Comparison of ENCODE assay signal across 9 mouse cellular contexts in the genomic region with DNA sequence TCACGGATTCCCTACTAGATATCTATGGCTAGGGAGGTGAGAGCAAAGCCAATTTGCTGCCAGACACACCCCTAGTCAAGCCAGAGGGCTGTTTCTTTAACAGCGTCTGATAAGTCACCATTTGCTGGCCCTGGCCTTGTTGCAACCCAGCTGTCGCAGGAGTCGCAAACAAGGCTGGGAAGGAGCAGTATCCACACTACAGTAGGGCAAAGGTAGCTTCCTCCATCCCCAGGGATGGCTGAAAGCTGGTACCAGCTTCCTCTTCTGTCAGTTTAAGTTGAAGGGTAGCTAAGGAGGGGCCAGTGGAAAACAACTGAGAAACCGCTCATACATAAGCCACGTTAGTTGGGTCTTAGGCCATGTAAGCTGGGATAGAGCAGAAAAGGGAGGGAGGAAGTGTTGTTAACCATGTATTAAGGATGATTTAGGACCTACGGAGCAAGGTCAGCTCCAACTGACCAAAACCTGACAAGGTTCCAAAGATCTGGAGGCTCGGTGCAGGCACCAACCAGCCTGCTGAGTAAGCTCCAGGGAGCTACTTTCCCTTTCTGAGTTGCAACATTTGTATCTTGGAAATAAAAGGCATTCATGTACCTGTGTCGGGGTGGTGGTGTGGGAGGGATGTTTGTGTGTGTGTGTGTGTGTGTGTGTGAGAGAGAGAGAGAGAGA. TPM values are rescaled to one million over a fixed set of nuclear protein-coding genes. Genes with fewer than 3 reads are reported as not detected.
DNase-seq lines count a peak whose midpoint lies in the region; ATAC-seq and TF ChIP-seq lines count a peak whose summit lies in the region.
"Had no signal": no experiment of that assay in that cellular context is flagged by ENCODE, and none has a peak within 500 bp of the region (broad histone marks: within the 10 kb centered on the region; RNA-seq: fewer than 3 reads in every experiment).

No protein-coding gene starts in this region.

- H3K9me3 ChIP-seq in lung, postnatal 0 days (ENCODE audit: low read length) = no peaks in the 10 kb centered on the region
- H3K9me3 ChIP-seq in intestine, postnatal 0 days (ENCODE audit: control insufficient read depth) = no peaks in the 10 kb centered on the region
- H3K9me3 ChIP-seq in stomach, embryonic 14.5 days (ENCODE audit: control insufficient read depth, low read depth, low read length) = no peaks in the 10 kb centered on the region
- H3K9me3 ChIP-seq in forebrain, postnatal 0 days (ENCODE audit: low read length) = no peaks in the 10 kb centered on the region
- H3K9me3 ChIP-seq: liver, embryonic 13.5 days had no signal

- WGBS in lung, postnatal 0 days = 26% methylated on average over 9 of the region's 9 CpGs
- WGBS in intestine, postnatal 0 days = 20% methylated on average over 9 of the region's 9 CpGs
- WGBS in stomach, embryonic 14.5 days = 32% methylated on average over 9 of the region's 9 CpGs
- WGBS in forebrain, postnatal 0 days = 71% methylated on average over 9 of the region's 9 CpGs

- TF ChIP-seq CTCF in lung, postnatal 0 days (IDR thresholded peaks at IDR 0.05) = no peak
- TF ChIP-seq CTCF in intestine, postnatal 0 days (IDR thresholded peaks at IDR 0.05; ENCODE audit: low read depth) = no peak
- TF ChIP-seq CTCF in forebrain, postnatal 0 days (IDR thresholded peaks at IDR 0.05; ENCODE audit: low read depth) = no peak

- H3K27ac ChIP-seq in lung, postnatal 0 days (ENCODE audit: low read length) = peak overlapping the region; percentile 82
- H3K27ac ChIP-seq in intestine, postnatal 0 days (ENCODE audit: low read depth, low read length) = no peak overlapping the region
- H3K27ac ChIP-seq in stomach, embryonic 14.5 days (ENCODE audit: low read length) = peak overlapping the region; percentile 64; the same call in 1 of the 2 replicates
- H3K27ac ChIP-seq in forebrain, postnatal 0 days (ENCODE audit: low read depth, low read length) = no peak overlapping the region
- H3K27ac ChIP-seq: liver, embryonic 13.5 days had no signal

- peak; percentile 42 for DNase-seq in lung, postnatal 0 days (ENCODE audit: low spot score)
- DNase-seq in lung, postnatal 14 days = no peak
- no peak for DNase-seq in embryo, embryonic 10.5 days (ENCODE audit: low spot score)
- DNase-seq in thymus, adult 18-20 months = no peak
- no peak for DNase-seq in forebrain, postnatal 0 days
- DNase-seq: liver, embryonic 13.5 days had no signal

- TF ChIP-seq EP300 in lung, postnatal 0 days (IDR thresholded peaks at IDR 0.05) = no peak

- peaks cover 30% of the 10 kb centered on the region; the same call in 1 of the 2 replicates for H3K4me1 ChIP-seq in lung, postnatal 0 days (ENCODE audit: insufficient read depth, low read depth, low read length)
- no peaks in the 10 kb centered on the region for H3K4me1 ChIP-seq in intestine, postnatal 0 days (replicated peaks; ENCODE audit: control insufficient read depth, insufficient read depth, low read length)
- H3K4me1 ChIP-seq in stomach, embryonic 14.5 days (ENCODE audit: control insufficient read depth, insufficient read depth, low read length) = peaks cover 44% of the 10 kb centered on the region
- peaks cover 9% of the 10 kb centered on the region for H3K4me1 ChIP-seq in forebrain, postnatal 0 days (ENCODE audit: insufficient read depth)

- H3K36me3 ChIP-seq in lung, postnatal 0 days (ENCODE audit: insufficient read depth, low read length) = no peaks in the 10 kb centered on the region
- H3K36me3 ChIP-seq in intestine, postnatal 0 days (ENCODE audit: control insufficient read depth, insufficient read depth) = no peaks in the 10 kb centered on the region
- peaks cover 4% of the 10 kb centered on the region; the same call in 1 of the 2 replicates for H3K36me3 ChIP-seq in stomach, embryonic 14.5 days (ENCODE audit: control insufficient read depth, insufficient read depth, low read length)
- no peaks in the 10 kb centered on the region for H3K36me3 ChIP-seq in forebrain, postnatal 0 days (ENCODE audit: insufficient read depth)
- H3K36me3 ChIP-seq: liver, embryonic 13.5 days had no signal

- H3K4me2 ChIP-seq in lung, postnatal 0 days (replicated peaks; ENCODE audit: low read depth, low read length) = peak overlapping the region; percentile 36
- H3K4me2 ChIP-seq in intestine, postnatal 0 days (replicated peaks; ENCODE audit: low read depth) = peak overlapping the region; percentile 9
- peak overlapping the region; percentile 29; the same call in 1 of the 2 replicates for H3K4me2 ChIP-seq in stomach, embryonic 14.5 days (replicated peaks; ENCODE audit: low read depth, low read length)
- H3K4me2 ChIP-seq in forebrain, postnatal 0 days (ENCODE audit: low read depth) = no peak overlapping the region
- H3K4me2 ChIP-seq: liver, embryonic 13.5 days had no signal

- no peak overlapping the region for H3K9ac ChIP-seq in lung, postnatal 0 days (replicated peaks; ENCODE audit: low read depth)
- H3K9ac ChIP-seq in intestine, postnatal 0 days (ENCODE audit: low read depth, low read length) = no peak overlapping the region
- H3K9ac ChIP-seq in stomach, embryonic 14.5 days (replicated peaks; ENCODE audit: low read depth, low read length) = no peak overlapping the region
- H3K9ac ChIP-seq in forebrain, postnatal 0 days = no peak overlapping the region
- H3K9ac ChIP-seq: liver, embryonic 13.5 days had no signal

- H3K27me3 ChIP-seq in lung, postnatal 0 days (replicated peaks; ENCODE audit: insufficient read depth, low read length) = no peaks in the 10 kb centered on the region
- no peaks in the 10 kb centered on the region for H3K27me3 ChIP-seq in intestine, postnatal 0 days (replicated peaks; ENCODE audit: control insufficient read depth, insufficient read depth, low read length)
- no peaks in the 10 kb centered on the region for H3K27me3 ChIP-seq in stomach, embryonic 14.5 days (ENCODE audit: control insufficient read depth, insufficient read depth, low read length)
- no peaks in the 10 kb centered on the region for H3K27me3 ChIP-seq in forebrain, postnatal 0 days (ENCODE audit: insufficient read depth, low read length)

- ATAC-seq in lung, postnatal 0 days = no peak
- ATAC-seq in common myeloid progenitor, adult 5-6 weeks (replicated peaks; ENCODE audit: low read depth, poor library complexity, severe bottlenecking) = peak; percentile 19
- ATAC-seq in intestine, postnatal 0 days = peak; percentile 46; the same call in 1 of the 2 replicates
- no peak for ATAC-seq in stomach, embryonic 14.5 days (ENCODE audit: insufficient number of reproducible peaks, insufficient read depth, low FRiP score, low read depth)
- no peak for ATAC-seq in forebrain, postnatal 0 days

- no peak overlapping the region for H3K4me3 ChIP-seq in lung, postnatal 0 days (ENCODE audit: low read depth, low read length)
- H3K4me3 ChIP-seq in intestine, postnatal 0 days (ENCODE audit: low read depth, low read length) = no peak overlapping the region
- H3K4me3 ChIP-seq in stomach, embryonic 14.5 days (ENCODE audit: low read depth, low read length) = peak overlapping the region; percentile 12; the same call in 1 of the 2 replicates
- no peak overlapping the region for H3K4me3 ChIP-seq in forebrain, postnatal 0 days (ENCODE audit: low read depth, low read length)
- H3K4me3 ChIP-seq: liver, embryonic 13.5 days had no signal

RNA-seq across cellular contexts. Expression of a gene that starts 7.8 kb away (rescaled TPM):
- 3,302 and 3,486 TPM in 2 replicates for polyA plus RNA-seq in lung, postnatal 0 days (2015; fragmentation: Nextera tagmentation; extraction: Ambion mirVana)
- not detected in 2 replicates for total RNA-seq in common myeloid progenitor, adult 5-6 weeks (2017)
- 931 and 943 TPM in 2 replicates for polyA plus RNA-seq in intestine, postnatal 0 days (2015; fragmentation: Nextera tagmentation; extraction: Ambion mirVana)
- 1,638 and 1,722 TPM in 2 replicates for polyA plus RNA-seq in stomach, embryonic 14.5 days (2014; fragmentation: Nextera tagmentation; extraction: Ambion mirVana)
- total RNA-seq in forebrain, postnatal 0 days (2014; rRNA removed) = 180 and 264 TPM in 2 replicates
- 437 and 510 TPM in 2 replicates for polyA plus RNA-seq in forebrain, postnatal 0 days (2015; fragmentation: Nextera tagmentation; extraction: Ambion mirVana)

RNA-seq across cellular contexts. Expression of a gene that starts 45.9 kb away (rescaled TPM):
- polyA plus RNA-seq in lung, postnatal 0 days (2015; fragmentation: Nextera tagmentation; extraction: Ambion mirVana) = 440 and 498 TPM in 2 replicates
- 27.7 and 48.8 TPM in 2 replicates for total RNA-seq in common myeloid progenitor, adult 5-6 weeks (2017)
- 637 and 641 TPM in 2 replicates for polyA plus RNA-seq in intestine, postnatal 0 days (2015; fragmentation: Nextera tagmentation; extraction: Ambion mirVana)
- polyA plus RNA-seq in stomach, embryonic 14.5 days (2014; fragmentation: Nextera tagmentation; extraction: Ambion mirVana) = 463 and 507 TPM in 2 replicates
- total RNA-seq in forebrain, postnatal 0 days (2014; rRNA removed) = 141 and 193 TPM in 2 replicates
- polyA plus RNA-seq in forebrain, postnatal 0 days (2015; fragmentation: Nextera tagmentation; extraction: Ambion mirVana) = 268 and 340 TPM in 2 replicates

RNA-seq across cellular contexts. Expression of a gene that starts 54.3 kb away (rescaled TPM):
- polyA plus RNA-seq in lung, postnatal 0 days (2015; fragmentation: Nextera tagmentation; extraction: Ambion mirVana) = 47.7 and 52.5 TPM in 2 replicates
- 123 and 135 TPM in 2 replicates for total RNA-seq in common myeloid progenitor, adult 5-6 weeks (2017)
- 41.0 and 43.6 TPM in 2 replicates for polyA plus RNA-seq in intestine, postnatal 0 days (2015; fragmentation: Nextera tagmentation; extraction: Ambion mirVana)
- polyA plus RNA-seq in stomach, embryonic 14.5 days (2014; fragmentation: Nextera tagmentation; extraction: Ambion mirVana) = 162 and 177 TPM in 2 replicates
- total RNA-seq in forebrain, postnatal 0 days (2014; rRNA removed) = 62.8 and 81.0 TPM in 2 replicates
- 76.9 and 85.0 TPM in 2 replicates for polyA plus RNA-seq in forebrain, postnatal 0 days (2015; fragmentation: Nextera tagmentation; extraction: Ambion mirVana)

Comparison
In these comparisons a context has a peak if more than half of its experiments do, and no peak if none do; other contexts are left out.
1. ATAC-seq: peak in common myeloid progenitor, adult 5-6 weeks (single experiment) and intestine, postnatal 0 days (single experiment); none in lung, postnatal 0 days (single experiment), stomach, embryonic 14.5 days (single experiment) and forebrain, postnatal 0 days (single experiment).
2. H3K27ac ChIP-seq: peak in lung, postnatal 0 days (single experiment) and stomach, embryonic 14.5 days (single experiment); none in intestine, postnatal 0 days (single experiment) and forebrain, postnatal 0 days (single experiment).